Mouse (Mus musculus) midbrain, embryonic 14.5 days (tissue): ENCODE measurements at regions not wholly inside any gene's neighbourhood (a gene's known extent, or its start where the extent isn't known, plus 50 kb on each side); places are given as distances from the start of the nearest gene placed in this dataset.

Experiments
- ATAC-seq: fragments of 200-750 bp; cut with Nextera tagmentation; 2 replicates; pipeline ENCODE4 v1.8.0; 2017; ENCODE audit warnings: moderate number of reproducible peaks, moderate library complexity; ENCODE audit not compliant: low FRiP score, low TSS enrichment
- DNase-seq: peaks from one replicate; pipeline ENCODE4 v3.0.0-alpha.2; 2015
- H3K27ac ChIP-seq: fragments of 300-500 bp; sonication (generic); replicated peaks from 2 replicates; pipeline ENCODE4 v1.5.1; 2014; ENCODE audit warnings: mild to moderate bottlenecking, low read depth, low read length, moderate library complexity
- H3K27me3 ChIP-seq: fragments of 300-500 bp; sonication (generic); 2 replicates; pipeline ENCODE4 v1.6.1; 2014; ENCODE audit warnings: low read length, control low read depth, mixed read lengths; ENCODE audit not compliant: control insufficient read depth, insufficient read depth
- H3K36me3 ChIP-seq: fragments of 300-500 bp; sonication (generic); 2 replicates; pipeline ENCODE4 v1.6.1; 2014; ENCODE audit warnings: low read length, control low read depth; ENCODE audit not compliant: control insufficient read depth, insufficient read depth
- H3K4me1 ChIP-seq: fragments of 300-500 bp; sonication (generic); 2 replicates; pipeline ENCODE4 v1.6.1; 2014; ENCODE audit warnings: mild to moderate bottlenecking, antibody characterized with exemption, low read length, control low read depth; ENCODE audit not compliant: control insufficient read depth, insufficient read depth
- H3K4me2 ChIP-seq: fragments of 300-500 bp; sonication (generic); 2 replicates; pipeline ENCODE4 v1.6.1; 2014; ENCODE audit warnings: mild to moderate bottlenecking, low read length, moderate library complexity
- H3K4me3 ChIP-seq: fragments of 300-500 bp; sonication (generic); replicated peaks from 2 replicates; pipeline ENCODE4 v1.5.1; 2014; ENCODE audit warnings: low read depth, low read length
- H3K9ac ChIP-seq: fragments of 300-500 bp; sonication (generic); replicated peaks from 2 replicates; pipeline ENCODE4 v1.6.1; 2014; ENCODE audit warnings: mild to moderate bottlenecking, low read length, moderate library complexity
- H3K9me3 ChIP-seq: fragments of 300-500 bp; sonication (generic); 2 replicates; pipeline ENCODE4 v1.6.1; 2016; ENCODE audit warnings: low read length, control low read depth, mixed read lengths; ENCODE audit not compliant: control insufficient read depth
- WGBS: fragments of 180-500 bp; shearing (Covaris S2); extraction: QIAGEN DNeasy Blood & Tissue Kit; methylation state at CpG from one replicate; pipeline ENCODE4 v1.1.7; 2014; 5-methylcytosine and 5-hydroxymethylcytosine counted together

DNA sequence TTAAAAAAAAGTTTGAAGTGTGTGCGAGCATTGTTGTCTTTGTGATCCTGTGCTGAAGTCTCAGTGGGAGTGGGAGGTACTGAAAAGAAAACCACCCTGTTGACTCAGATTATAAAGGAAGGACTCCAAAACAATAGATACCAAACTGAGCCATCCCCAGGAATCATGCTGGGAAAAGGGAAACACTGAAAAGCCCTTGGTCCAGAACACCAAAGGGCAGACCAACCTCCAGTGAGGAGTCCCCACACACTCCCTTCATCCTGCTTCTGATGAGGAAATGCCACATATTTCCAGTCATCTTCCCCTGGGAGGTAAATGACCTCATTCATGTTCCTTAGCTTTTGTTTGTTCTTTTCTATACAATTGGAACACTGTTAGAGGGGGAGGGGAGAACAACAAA lies 502.9 kb downstream of the Epm2a start:
- Histone ChIP-seq H3K4me2 (no peak overlapping the region), H3K27me3 (no peaks in the 10 kb centered on the region), H3K9me3 (no peaks in the 10 kb centered on the region), H3K4me1 (no peaks in the 10 kb centered on the region), H3K27ac (no peak overlapping the region), H3K9ac (no peak overlapping the region), H3K36me3 (no peaks in the 10 kb centered on the region), H3K4me3 (no peak overlapping the region)
- DNase-seq = no peak
- whole genome bisulfite sequencing = 30% methylated on average over 1 of the region's 1 CpGs
- no peak for ATAC-seq

DNA sequence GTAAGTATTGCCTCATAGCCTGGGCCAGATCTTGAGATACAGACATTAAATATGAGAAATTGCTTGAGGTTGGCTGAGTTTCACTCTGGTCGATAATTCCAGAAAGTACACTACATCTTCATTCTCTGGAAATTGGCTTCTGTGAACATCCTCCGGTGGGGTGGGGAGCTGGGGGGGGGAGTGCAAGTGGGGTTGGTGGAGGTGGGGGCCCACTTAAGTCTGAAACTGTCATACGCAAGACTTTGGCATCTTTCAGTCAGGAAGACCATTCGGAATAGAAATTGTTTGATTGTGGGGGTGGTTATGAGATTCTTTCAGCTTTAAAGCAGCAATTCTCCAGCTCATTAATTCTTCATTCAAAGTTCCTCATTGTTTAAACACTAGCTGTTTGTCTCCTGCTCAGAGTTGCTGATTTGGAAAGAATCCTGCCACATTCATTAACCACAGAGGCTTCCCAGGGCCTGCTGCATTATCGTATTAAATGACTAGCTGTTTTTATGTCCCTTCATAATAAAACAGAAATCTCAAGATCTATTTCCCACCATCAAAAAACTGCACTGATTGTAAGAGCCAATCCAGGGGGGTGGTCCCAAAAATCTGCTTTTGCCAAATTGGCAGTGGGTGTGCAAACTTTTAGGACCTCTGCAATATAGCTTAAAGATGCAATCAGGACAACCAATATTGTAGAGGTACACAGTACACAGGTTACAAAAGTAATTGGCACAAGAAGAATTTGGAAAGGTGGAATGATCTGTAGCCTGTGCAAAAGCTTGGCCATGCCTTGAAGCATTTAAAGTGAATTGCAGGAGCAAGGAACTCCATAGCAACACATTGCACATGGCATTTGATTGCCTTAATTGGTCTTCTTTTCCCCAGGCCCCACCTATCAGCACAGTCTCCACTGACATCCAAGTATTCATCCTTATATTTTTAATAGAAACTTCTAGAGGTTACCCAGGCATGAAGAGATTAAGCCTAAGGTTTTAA lies 532.2 kb downstream of the Epm2a start:
- no peaks in the 10 kb centered on the region for H3K4me1 ChIP-seq
- no peaks in the 10 kb centered on the region for H3K9me3 ChIP-seq
- H3K36me3 ChIP-seq = no peaks in the 10 kb centered on the region
- no peak overlapping the region for H3K9ac ChIP-seq
- H3K4me3 ChIP-seq = no peak overlapping the region
- no peak overlapping the region for H3K27ac ChIP-seq
- H3K4me2 ChIP-seq = no peak overlapping the region
- no peaks in the 10 kb centered on the region for H3K27me3 ChIP-seq
- WGBS = 50% methylated on average over 5 of the region's 5 CpGs
- DNase-seq (peak; percentile 19), ATAC-seq (no peak)

DNA sequence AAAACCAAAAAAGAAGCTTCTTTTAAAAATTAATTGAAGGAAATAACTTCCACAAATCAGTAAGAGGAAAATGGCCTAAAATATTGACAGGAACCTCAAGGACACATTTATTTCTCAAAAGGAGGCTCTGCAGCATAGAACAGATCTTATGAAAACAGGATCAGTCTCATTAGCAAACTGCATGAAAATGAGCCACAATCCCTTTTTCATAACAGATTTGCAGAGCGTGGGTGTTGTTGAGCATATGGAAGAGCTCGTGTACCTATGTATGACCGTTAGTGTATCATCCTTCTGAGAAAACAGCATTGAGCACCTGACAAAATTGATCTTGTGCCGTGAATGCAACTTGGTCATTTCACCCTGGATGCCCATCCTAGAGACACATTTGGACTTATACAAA lies 543.0 kb downstream of the Epm2a start:
- H3K4me1 ChIP-seq = no peaks in the 10 kb centered on the region
- H3K4me2 ChIP-seq = no peak overlapping the region
- H3K27me3 ChIP-seq = no peaks in the 10 kb centered on the region
- H3K9ac ChIP-seq = no peak overlapping the region
- H3K9me3 ChIP-seq = no peaks in the 10 kb centered on the region
- DNase-seq (no peak), ATAC-seq (no peak)
- 92% methylated on average over 4 of the region's 4 CpGs for WGBS
- no peak overlapping the region for H3K27ac ChIP-seq
- H3K36me3 ChIP-seq = no peaks in the 10 kb centered on the region
- H3K4me3 ChIP-seq = no peak overlapping the region

DNA sequence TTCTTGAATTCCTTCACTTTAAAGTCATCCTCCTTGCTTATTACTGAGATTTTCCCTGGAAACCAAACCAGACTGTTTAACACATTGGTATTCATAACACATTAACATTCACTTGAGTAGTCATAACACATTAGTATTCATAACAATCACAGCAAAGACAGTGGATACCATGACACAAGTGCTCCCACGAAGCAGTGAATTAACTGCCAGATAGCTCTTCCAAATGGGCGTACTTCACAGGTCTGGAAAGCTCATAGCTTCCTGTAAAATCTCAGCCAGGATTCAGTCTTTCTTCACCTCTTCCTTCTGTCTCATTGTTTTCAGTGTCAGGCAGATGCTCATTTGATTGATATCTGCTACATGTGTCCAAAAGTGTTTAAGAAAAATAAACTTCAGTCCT lies 545.7 kb downstream of the Epm2a start:
- H3K27ac ChIP-seq = no peak overlapping the region
- no peaks in the 10 kb centered on the region for H3K36me3 ChIP-seq
- H3K9me3 ChIP-seq = no peaks in the 10 kb centered on the region
- no peak for ATAC-seq
- H3K4me2 ChIP-seq = no peak overlapping the region
- 75% methylated on average over 2 of the region's 2 CpGs for WGBS
- no peak for DNase-seq
- H3K4me1 ChIP-seq = no peaks in the 10 kb centered on the region
- no peak overlapping the region for H3K4me3 ChIP-seq
- no peak overlapping the region for H3K9ac ChIP-seq
- H3K27me3 ChIP-seq = no peaks in the 10 kb centered on the region

DNA sequence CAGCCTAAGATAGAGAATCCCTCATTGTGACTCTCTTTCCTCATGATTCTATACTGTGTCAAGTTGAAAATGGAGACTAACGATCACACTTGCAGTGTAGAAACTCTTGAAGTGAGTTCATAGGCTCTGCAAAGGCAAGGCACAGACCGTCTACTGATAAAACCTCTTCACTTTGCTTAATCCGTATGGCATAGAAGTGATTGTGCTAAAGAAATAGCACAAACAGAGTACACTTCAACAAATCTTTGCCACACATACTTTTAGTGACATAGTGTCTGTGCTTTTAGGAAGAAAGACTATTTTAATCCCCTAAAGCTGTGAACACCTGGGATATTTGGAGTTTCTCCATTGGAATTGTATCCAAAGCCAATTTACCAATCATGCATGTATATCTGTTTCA lies 578.9 kb downstream of the Epm2a start:
- no peak overlapping the region for H3K27ac ChIP-seq
- 92% methylated on average over 3 of the region's 3 CpGs for WGBS
- no peak for ATAC-seq

DNA sequence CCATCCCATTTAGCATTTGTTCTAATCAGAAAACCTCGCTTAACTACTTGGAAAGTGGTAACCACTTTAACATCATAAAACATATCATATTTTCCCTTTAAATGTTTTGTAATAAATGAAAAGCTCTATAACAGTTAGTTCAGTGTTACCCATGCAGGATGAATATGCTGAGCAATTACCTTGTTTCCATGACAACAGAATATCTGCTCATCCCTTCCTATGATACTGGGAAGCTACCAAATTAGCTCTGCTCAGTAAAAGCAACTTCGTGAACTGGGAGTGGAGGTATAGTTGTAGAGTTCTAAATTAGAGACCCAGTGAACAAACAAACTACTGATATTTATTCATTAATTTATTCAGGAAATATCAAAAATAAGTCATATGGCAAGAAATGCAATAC lies 595.0 kb downstream of the Epm2a start:
- 85% methylated on average over 2 of the region's 2 CpGs for WGBS
- Histone ChIP-seq H3K27ac (no peak overlapping the region), H3K4me3 (no peak overlapping the region), H3K4me1 (no peaks in the 10 kb centered on the region), H3K4me2 (no peak overlapping the region), H3K36me3 (no peaks in the 10 kb centered on the region), H3K27me3 (no peaks in the 10 kb centered on the region), H3K9me3 (no peaks in the 10 kb centered on the region), H3K9ac (no peak overlapping the region)
- peak; percentile 58; the same call in 1 of the 2 replicates for ATAC-seq
- DNase-seq = peak; percentile 16

More for the DNA sequence above, 578.9 kb downstream of the Epm2a start:
- Histone ChIP-seq H3K27me3 (no peaks in the 10 kb centered on the region), H3K4me1 (no peaks in the 10 kb centered on the region), H3K36me3 (no peaks in the 10 kb centered on the region), H3K9me3 (no peaks in the 10 kb centered on the region), H3K4me2 (no peak overlapping the region), H3K4me3 (no peak overlapping the region), H3K9ac (no peak overlapping the region)
- no peak for DNase-seq

DNA sequence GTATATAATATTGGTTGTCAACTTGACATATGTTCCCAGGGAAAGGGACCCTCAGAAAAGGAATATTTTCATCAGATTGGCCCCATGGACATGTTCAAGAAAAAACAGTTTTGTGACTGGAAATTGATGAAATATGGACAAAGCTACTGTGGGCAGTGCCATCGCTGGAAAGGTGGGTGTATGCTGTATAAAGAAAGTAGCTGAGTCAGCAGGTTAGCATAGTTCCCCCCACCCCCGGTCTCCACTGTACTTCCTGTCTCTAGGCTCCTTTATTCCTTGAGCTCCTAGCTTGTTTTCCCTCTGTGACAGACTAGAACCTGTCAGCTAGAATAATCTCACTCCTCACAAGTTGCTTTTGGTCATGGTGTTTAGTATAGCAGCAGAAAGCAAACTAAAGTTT lies 599.6 kb downstream of the Epm2a start:
- H3K9me3 ChIP-seq = no peaks in the 10 kb centered on the region
- H3K4me1 ChIP-seq = no peaks in the 10 kb centered on the region
- H3K4me3 ChIP-seq = no peak overlapping the region
- no peak overlapping the region for H3K9ac ChIP-seq
- no peak for ATAC-seq
- DNase-seq = no peak
- H3K27ac ChIP-seq = no peak overlapping the region
- WGBS = 90% methylated on average over 2 of the region's 2 CpGs
- no peak overlapping the region for H3K4me2 ChIP-seq
- no peaks in the 10 kb centered on the region for H3K27me3 ChIP-seq
- no peaks in the 10 kb centered on the region for H3K36me3 ChIP-seq

DNA sequence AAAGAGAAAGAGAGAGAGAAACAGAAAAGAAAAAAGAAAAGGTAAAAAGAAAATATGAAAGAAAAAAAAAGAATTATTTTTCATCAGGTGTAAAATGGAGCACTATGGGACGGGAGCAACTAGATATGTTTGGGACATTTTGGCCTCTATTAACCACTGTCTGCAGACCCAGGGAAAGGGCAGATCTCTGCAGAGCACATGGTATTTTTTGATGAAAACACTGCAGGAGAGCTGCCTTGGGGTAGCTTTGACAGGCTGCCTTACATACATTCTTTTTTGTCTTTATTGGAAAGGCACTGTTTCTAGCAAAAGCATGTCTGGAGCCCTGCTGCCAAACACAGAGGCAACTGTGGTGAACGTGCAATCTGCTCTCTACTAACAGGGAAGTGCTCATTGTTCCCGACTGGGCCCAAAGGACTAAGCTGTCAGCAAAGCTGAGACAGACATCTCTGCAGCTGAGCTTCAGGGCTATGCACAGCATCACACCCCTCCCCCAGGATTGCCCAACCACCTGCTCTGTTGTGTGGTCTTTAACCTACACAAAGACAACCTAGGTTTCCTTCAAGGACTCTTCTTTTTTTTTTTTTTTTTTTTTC lies 617.2 kb downstream of the Epm2a start:
- H3K4me3 ChIP-seq = no peak overlapping the region
- no peaks in the 10 kb centered on the region for H3K36me3 ChIP-seq
- no peaks in the 10 kb centered on the region for H3K4me1 ChIP-seq
- DNase-seq (peak; percentile 61), ATAC-seq (peak; percentile 67)
- WGBS = 16% methylated on average over 3 of the region's 3 CpGs
- H3K27me3 ChIP-seq = no peaks in the 10 kb centered on the region
- H3K9me3 ChIP-seq = no peaks in the 10 kb centered on the region
- no peak overlapping the region for H3K27ac ChIP-seq
- H3K9ac ChIP-seq = no peak overlapping the region
- no peak overlapping the region for H3K4me2 ChIP-seq

DNA sequence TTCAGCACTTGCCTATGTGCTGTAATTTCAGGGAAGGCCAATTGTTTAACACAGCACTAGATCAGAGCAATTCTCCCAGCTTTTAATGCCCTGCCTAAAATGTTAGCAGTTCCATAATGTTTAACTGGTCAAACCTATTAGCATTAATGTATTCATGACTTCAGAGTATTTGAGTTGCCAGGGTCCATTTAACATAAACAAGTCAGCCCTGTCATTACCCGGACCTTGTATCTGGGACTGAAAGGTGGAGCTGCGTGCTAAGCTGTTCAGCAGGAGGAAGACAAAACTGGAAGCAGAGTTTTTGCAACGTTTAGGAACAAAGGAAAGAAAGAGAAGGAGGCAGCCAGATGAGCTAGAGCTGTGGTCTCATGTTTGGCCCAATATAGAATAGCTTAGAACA lies 661.8 kb downstream of the Epm2a start:
- Histone ChIP-seq H3K4me2 (no peak overlapping the region), H3K27me3 (no peaks in the 10 kb centered on the region), H3K4me1 (no peaks in the 10 kb centered on the region), H3K9ac (no peak overlapping the region), H3K27ac (no peak overlapping the region), H3K9me3 (no peaks in the 10 kb centered on the region), H3K36me3 (no peaks in the 10 kb centered on the region), H3K4me3 (no peak overlapping the region)
- ATAC-seq (no peak), DNase-seq (no peak)
- WGBS = 30% methylated on average over 3 of the region's 3 CpGs
